Mouse (Mus musculus) liver, adult 2 months (tissue): ENCODE measurements around the gene Ergic1.

Experiments
- CTCF ChIP-seq: fragments of 200-500 bp; IDR thresholded peaks from 2 replicates; pipeline ENCODE4 v1.5.1; 2011; ENCODE audit warnings: low read depth, low read length, control low read depth
- POLR2A ChIP-seq: fragments of 200-500 bp; IDR thresholded peaks from 2 replicates; pipeline ENCODE4 v1.6.1; 2011; ENCODE audit warnings: low read length, control low read depth; ENCODE audit not compliant: insufficient read depth; ENCODE audit errors: extremely low read depth

DNA sequence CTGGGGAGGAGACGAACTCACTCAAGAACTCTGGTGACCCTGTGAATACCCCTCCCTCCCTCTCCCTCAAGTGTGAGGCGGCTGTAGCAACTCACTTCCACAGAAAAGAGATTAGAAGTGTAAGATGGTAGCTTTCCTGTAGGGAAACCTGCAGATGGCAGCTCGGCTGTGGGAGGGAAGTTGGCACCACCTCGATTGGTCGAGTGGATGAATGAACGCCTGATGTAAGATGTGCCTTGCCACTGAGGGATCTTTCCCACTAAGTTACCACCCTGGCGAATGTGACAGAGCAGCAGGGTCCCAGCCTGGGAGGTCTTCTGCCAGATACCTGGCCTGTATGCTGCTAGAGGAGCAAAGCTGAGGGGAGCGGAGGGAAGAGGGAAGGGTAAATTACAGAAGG is 48.5 kb downstream of the Ergic1 start:
- TF ChIP-seq POLR2A (no peak), CTCF (no peak)
